Mouse (Mus musculus) lung, postnatal 25 days (tissue): Measurements from ENCODE around the gene Aplp1.

Experiments used
- DNase-seq: peaks from one replicate; pipeline ENCODE4 v3.0.0; 2022; ENCODE audit warnings: low spot score

Aplp1 gene

DNA sequence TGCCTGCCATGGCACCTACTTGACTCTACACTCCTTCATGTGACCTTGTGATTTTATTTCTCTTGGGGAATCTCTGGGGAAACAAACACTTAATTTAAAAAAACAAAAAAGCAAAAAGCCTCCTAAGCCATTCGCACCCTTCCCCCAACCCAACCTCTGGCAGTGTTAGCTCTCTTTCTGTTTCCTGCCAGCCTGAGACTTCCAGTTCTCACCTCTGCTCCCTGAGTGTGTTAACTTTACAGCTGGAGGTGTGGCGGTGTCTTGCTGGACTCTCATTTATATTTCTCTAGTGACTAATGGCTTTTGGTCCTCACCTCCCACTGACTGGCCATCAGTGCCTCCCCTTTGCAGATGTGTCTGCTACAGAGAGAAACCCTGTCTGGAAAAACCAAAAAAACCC, 35.5 kb downstream of the Aplp1 start:
- no peak for DNase-seq

DNA sequence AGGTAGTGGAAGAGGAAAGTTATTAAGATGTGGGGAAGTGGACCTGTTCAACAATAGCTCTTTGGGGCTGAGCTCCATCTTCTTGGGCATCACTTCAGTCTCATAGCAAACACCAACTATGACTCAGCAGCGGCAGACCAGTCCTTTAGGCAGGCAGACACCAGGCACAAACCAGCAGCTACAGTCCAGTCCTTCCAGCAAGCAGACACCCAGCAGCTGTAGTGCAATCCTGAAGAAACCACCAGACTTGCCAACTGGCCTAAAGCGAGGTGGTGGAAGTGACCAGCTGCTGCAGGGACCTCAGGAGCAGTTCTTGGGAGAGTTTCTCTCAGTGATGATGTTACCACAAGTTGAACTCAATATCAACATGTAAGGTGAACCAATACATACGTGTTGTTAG, 36.7 kb downstream of the Aplp1 start:
- DNase-seq: no peak

DNA sequence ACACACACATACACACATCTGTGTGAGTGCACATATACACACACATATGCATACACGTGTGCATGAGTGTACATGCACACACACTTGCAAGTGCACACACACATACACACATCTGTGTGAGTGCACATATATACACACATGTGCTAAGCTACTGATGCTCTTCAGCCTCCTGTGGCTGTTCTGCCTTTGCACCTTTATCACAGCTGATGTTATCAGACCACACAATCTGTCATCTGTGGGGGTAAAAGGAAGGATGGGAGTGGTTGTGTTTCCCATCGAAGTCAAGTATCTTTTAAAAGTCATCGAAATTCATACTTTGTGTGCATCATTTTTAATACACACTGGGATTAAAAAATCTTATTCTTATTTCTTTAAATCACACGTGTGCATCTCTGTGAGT, 43.0 kb downstream of the Aplp1 start:
- no peak for DNase-seq

DNA sequence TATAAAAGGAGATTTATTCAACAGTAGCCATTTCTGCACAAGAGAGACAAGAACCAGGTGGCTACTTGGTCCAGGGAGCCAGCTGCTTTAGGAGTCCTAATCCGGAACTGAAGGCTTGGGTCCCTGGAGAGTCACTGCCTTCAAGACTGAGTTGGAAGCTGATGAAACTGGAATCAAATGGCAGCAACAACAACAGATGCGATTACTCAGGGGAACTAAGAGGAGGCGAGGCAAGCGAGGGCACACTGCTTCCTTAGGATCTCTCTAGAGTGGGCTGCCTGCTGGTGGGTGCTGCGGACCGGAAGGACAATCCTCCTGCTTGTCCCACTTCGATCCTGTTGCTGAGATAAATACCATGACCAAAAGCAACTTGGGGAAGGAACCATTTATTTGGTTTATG, 45.7 kb downstream of the Aplp1 start:
- no peak for DNase-seq

DNA sequence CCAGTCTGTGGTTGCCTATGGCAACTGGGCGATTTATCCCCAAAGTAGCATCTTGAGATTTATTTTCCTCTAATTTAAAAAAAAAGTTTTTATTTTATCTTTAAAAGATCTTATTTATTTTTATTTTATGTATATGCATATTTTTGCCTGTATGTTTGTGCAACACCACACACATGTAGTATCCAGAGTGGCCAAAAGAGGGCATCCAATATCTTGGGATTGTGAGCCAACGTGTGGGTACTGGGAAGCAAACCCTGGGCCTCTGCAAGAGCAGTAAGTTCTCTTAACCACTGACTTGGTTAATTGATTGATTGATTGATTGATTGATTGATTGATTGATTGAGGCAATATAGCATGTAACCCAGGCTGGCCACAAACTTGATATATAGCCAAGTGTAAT, 50.5 kb downstream of the Aplp1 start:
- DNase-seq: peak; percentile 18

DNA sequence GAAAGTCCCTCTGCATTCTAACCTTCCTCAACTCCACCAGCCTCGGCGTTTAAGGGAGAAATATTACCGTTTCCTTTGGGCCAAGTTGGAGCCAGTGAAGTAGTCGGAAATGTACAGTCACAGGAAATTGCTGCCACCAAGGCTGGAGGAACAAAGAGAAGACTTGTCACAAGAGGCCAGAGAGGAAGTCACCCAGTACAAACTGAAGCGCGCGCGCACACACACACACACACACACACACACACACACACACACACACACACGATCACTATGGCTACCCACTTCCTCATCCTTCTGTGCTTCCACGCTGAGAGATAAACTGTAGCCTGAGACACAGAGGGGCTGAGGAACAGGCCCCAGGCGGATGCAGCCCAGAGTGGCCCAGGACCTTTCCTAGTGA, 51.0 kb downstream of the Aplp1 start:
- DNase-seq: peak; percentile 80

DNA sequence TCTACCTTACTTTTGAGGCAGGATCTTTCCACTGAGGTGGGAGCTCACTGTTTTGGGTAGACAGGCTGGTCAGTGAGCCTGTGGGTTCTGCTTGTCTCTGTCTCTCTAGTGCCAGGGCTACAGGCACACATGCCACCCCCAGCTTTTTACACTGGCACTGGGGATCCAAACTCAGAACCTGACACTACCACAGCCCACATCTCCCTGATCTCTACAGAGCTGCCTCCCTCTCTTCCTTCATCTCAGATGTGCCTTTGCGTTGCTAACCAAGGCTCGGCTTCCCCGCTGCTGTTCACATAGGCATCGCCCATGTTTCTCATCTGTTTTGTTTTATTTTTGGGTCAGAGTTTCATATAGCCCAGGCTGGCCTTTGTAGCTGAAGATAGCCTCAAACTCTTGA, 51.7 kb downstream of the Aplp1 start:
- no peak for DNase-seq

DNA sequence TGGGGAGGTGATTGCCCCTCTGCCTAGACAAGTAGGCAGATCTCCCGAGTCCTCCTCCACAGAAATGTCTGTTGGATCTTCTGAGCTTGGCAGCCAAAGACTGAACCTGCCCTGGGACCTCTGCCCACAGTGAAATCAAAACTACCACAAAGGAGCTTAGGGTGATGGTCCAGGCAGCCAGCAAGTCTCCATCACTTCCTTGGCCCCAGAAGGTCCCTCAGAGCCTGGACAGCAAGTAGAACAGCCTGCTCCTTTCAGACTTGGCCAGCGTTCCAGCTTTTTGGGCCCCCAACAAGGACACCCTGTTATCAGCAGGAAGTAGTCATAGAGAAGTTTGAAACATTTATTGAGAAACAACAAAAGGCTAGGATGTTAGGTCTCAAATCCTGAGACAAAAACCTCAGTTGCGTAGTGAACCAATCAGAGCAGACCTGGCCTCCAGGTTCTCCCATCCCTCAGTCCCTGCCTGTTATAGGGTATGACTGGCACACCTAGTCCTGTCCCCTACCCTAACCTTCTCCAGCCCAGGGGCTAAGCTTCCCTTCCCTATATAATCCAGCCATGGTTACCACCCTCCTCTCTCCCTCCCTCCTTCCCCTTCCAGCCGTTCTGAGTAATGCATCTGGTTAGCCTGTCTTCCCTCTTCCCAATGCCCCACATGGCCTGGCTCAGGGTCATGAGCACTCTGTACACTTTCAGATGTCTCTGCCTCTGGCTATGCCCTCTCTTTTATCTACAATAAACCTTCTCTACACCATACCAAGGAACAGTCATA, 52.4 kb downstream of the Aplp1 start:
- DNase-seq: no peak
